Mouse (Mus musculus) lung, adult 18-20 months (tissue): ENCODE measurements around the gene Aqp8.

Experiments used
- DNase-seq, 2 experiments: peaks; one replicate each; pipeline ENCODE4 v3.0.0; 2022; ENCODE audit warnings: mixed read lengths in 2 of 2

Gene Aqp8

GRCm38 (mm10) chr7:123462070-123462501 lies at the start of gene Aqp8:
TSS of gene Aqp8 (plus strand) at chr7:123462291.
- DNase-seq = peak; percentile 61 to 62

GRCm38 (mm10) chr7:123416803-123417202 lies 45.3 kb upstream of the Aqp8 start:
- no peak for DNase-seq

GRCm38 (mm10) chr7:123417661-123418060 lies 44.4 kb upstream of the Aqp8 start:
- DNase-seq = no peak

- no peak for DNase-seq
Observed at GRCm38 (mm10) chr7:123419984-123420383, 42.1 kb upstream of the Aqp8 start.

GRCm38 (mm10) chr7:123421958-123422357 lies 40.1 kb upstream of the Aqp8 start:
- DNase-seq = no peak

GRCm38 (mm10) chr7:123424281-123424680 lies 37.8 kb upstream of the Aqp8 start:
- no peak for DNase-seq

- no peak for DNase-seq
Observed at GRCm38 (mm10) chr7:123425134-123425757, 36.8 kb upstream of the Aqp8 start.

- peak; percentile 25 to 27 for DNase-seq
Observed at GRCm38 (mm10) chr7:123429624-123430410, 32.3 kb upstream of the Aqp8 start.

- no peak for DNase-seq
Observed at GRCm38 (mm10) chr7:123430411-123430705, 31.7 kb upstream of the Aqp8 start.

GRCm38 (mm10) chr7:123431206-123431605 lies 30.9 kb upstream of the Aqp8 start:
- no peak for DNase-seq

GRCm38 (mm10) chr7:123442079-123442478 lies 20.0 kb upstream of the Aqp8 start:
- no peak for DNase-seq

GRCm38 (mm10) chr7:123448794-123449193 lies 13.3 kb upstream of the Aqp8 start:
- no peak for DNase-seq

GRCm38 (mm10) chr7:123449676-123450075 lies 12.4 kb upstream of the Aqp8 start:
- DNase-seq = no peak

- DNase-seq = no peak
Observed at GRCm38 (mm10) chr7:123450515-123450914, 11.6 kb upstream of the Aqp8 start.

GRCm38 (mm10) chr7:123452551-123452950 lies 9.5 kb upstream of the Aqp8 start:
- no peak for DNase-seq

- DNase-seq = no peak
Observed at GRCm38 (mm10) chr7:123453066-123453465, 9.0 kb upstream of the Aqp8 start.

GRCm38 (mm10) chr7:123455088-123455487 lies 7.0 kb upstream of the Aqp8 start:
- DNase-seq = no peak

GRCm38 (mm10) chr7:123458309-123458708 lies 3.8 kb upstream of the Aqp8 start:
- DNase-seq = no peak

GRCm38 (mm10) chr7:123459247-123459646 lies 2.8 kb upstream of the Aqp8 start:
- no peak for DNase-seq

GRCm38 (mm10) chr7:123461316-123461715 lies 775 bp upstream of the Aqp8 start:
- no peak for DNase-seq

GRCm38 (mm10) chr7:123463569-123463968 lies 1.5 kb downstream of the Aqp8 start:
- DNase-seq = no peak

GRCm38 (mm10) chr7:123465692-123466387 lies 3.7 kb downstream of the Aqp8 start:
- DNase-seq = peak; percentile 58 to 67

- DNase-seq = no peak
Observed at GRCm38 (mm10) chr7:123467961-123468360, 5.9 kb downstream of the Aqp8 start.

- no peak for DNase-seq
Observed at GRCm38 (mm10) chr7:123487703-123488102, 25.6 kb downstream of the Aqp8 start.
